Mouse (Mus musculus) adrenal gland, postnatal 36 days (tissue): ENCODE results near the gene Ccdc71. TPM values are rescaled to one million over a fixed set of nuclear protein-coding genes. Genes with fewer than 3 reads are reported as not detected.

Experiments used
- DNase-seq, 2 experiments: peaks; one replicate each; pipeline ENCODE4 v3.0.0; 2021; ENCODE audit warnings: mixed read lengths in 1 of 2
- total RNA-seq, 2 experiments: library from RNA; stranded (reverse); gene quantifications; 2 replicates each; pipeline ENCODE4 v1.2.3; 2021

Ccdc71 gene
- total RNA-seq, 2 experiments from 2014 or later, result 37.1 to 48.1 TPM

DNA sequence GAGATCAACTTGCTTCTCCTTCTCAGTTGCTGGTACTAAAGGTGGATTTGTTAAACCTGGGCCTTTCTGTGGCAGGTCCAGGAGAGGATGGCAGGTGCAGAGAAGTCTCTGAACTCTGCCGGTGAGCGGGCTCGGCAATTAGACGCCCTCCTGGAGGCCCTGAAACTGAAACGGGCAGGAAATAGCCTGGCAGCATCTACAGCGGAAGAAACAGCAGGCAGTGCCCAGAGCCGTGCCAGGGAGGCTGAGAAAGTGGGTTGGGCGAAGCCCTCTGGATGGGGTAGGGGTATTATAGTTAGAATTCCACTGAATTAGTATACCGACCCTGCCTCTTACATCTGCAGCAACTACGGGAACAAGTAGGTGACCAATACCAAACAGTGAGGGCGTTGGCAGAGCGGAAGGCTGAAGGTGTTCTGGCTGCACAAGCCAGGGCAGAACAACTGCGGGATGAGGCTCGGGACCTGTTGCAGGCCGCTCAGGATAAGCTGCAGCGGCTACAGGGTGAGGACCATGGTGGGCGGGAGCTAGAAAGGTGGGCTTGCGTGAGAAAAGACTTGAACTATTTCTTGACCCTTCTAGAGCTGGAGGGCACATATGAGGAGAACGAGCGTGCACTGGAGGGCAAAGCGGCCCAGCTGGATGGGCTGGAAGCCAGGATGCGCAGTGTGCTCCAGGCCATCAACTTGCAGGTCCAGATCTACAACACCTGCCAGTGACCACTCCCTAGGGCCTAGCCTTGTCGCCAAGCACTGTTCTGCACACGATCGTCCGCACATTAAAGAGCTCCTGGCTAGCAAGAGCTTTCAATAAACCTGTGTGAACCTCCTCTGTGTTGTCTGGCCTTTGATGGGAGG, 29.6 kb downstream of the Ccdc71 start:
- no peak for DNase-seq

- DNase-seq, result peak; percentile 97 to 98
These were observed 30.4 kb downstream of the Ccdc71 start, which contains the start of gene Usp19 for GRCm38 (mm10) chr9:108490559-108491285. Gene Usp19, plus strand, starts transcription at chr9:108490602.

- DNase-seq, result no peak
These were observed 30.9 kb downstream of the Ccdc71 start for GRCm38 (mm10) chr9:108491286-108491580.

DNA sequence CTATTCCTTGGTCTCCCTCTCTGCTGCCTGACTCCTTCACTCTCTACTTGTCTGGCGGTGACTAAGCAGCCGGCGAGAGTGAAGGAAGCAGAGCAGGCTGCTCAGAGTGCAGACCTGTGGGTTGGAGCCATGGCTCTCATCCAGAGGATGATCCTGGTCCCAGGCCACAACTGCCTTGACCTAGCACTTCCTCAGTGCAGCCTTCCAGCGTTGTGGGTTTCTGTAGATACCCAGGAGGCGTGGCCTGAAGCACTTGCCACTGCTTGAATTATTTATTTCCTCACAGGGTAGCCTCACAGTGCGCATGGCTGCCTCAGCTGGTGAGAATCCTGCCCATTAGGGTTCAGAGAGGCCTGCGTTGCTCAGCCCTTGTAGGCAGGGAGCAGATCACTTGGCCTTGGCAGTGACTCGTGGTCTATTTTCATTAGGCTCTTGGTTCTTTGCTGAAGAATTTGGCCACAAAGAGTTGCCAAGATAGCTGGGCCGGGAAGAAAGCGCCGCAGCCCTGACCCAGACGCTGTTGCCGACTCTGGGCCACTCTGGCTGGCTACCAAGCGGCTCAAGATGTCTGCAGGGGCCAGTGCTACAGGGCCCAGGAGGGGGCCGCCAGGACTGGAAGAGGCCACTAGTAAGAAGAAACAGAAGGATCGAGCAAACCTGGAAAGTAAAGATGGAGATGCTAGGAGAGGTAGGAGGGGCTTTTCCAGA, 31.9 kb downstream of the Ccdc71 start:
- DNase-seq, result peak; percentile 87 to 91

DNA sequence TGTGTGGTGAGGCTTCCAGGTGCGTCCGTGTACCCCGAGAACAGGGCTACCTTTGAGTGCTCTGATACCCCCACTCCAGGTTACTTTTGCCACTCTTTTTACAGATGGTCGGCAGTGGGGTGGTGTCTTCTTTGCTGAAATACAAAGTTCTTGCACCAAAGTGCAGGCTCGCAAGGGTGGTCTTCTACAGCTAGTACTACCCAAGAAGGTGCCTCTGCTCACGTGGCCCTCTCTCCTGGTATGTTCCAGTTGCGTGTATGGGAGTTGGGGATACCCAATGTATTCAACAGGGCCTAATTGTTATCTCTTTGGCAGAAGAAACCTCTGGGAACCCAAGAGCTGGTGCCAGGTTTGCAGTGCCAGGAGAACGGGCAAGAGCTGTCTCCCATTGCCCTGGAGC, 32.9 kb downstream of the Ccdc71 start:
- no peak for DNase-seq

GRCm38 (mm10) chr9:108494146-108494825, 34.0 kb downstream of the Ccdc71 start:
- no peak for DNase-seq

DNA sequence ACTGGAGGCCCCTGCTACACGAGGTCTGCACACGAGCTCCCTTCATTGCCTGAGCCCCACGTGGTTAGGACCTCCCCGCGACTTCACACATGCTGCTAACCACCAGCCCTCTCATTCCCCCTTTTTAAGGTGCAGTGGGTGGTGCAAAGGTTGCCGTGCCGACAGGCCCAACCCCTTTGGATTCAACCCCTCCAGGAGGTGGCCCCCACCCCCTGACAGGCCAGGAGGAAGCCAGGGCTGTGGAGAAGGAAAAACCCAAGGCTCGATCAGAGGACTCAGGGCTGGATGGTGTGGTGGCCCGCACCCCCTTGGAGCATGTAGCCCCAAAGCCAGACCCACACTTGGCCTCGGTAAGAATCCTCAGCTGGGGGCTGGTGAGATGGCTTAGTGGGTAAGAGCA, 34.6 kb downstream of the Ccdc71 start:
- DNase-seq, result no peak

DNA sequence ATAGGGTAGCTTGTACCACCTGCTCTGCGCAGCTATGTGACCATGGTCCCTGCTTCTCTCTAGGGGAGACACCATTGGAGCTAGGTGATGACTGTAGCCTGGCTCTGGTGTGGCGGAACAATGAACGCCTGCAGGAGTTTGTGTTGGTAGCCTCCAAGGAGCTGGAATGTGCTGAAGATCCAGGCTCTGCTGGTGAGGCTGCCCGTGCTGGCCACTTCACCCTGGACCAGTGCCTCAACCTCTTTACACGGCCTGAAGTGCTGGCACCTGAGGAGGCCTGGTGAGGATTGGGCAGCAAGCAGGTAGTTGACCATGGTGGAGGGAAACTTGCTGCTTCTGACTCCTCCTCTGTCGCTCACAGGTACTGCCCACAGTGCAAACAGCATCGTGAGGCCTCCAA, 38.9 kb downstream of the Ccdc71 start:
- DNase-seq, result no peak

- DNase-seq, result no peak
These were observed 39.6 kb downstream of the Ccdc71 start for GRCm38 (mm10) chr9:108499943-108500342.

DNA sequence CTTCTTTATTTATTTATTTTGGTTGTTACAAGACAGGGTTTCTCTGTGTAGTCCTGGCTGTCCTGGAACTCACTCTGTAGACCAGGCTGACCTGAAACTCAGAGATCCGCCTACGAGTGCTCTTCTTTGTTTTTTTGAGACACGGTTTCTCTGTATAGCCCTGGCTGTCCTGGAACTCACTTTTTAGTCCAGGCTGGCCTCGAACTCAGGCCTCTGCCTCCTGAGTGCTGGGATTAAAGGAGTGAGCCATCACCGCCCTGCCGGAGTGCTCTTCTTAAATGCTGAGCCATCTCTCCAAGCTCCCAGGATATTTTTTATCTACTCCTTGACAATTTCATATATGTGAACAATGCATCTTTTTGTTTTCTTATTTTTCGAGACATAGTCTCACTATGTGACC, 46.6 kb downstream of the Ccdc71 start:
- DNase-seq, result no peak

DNA sequence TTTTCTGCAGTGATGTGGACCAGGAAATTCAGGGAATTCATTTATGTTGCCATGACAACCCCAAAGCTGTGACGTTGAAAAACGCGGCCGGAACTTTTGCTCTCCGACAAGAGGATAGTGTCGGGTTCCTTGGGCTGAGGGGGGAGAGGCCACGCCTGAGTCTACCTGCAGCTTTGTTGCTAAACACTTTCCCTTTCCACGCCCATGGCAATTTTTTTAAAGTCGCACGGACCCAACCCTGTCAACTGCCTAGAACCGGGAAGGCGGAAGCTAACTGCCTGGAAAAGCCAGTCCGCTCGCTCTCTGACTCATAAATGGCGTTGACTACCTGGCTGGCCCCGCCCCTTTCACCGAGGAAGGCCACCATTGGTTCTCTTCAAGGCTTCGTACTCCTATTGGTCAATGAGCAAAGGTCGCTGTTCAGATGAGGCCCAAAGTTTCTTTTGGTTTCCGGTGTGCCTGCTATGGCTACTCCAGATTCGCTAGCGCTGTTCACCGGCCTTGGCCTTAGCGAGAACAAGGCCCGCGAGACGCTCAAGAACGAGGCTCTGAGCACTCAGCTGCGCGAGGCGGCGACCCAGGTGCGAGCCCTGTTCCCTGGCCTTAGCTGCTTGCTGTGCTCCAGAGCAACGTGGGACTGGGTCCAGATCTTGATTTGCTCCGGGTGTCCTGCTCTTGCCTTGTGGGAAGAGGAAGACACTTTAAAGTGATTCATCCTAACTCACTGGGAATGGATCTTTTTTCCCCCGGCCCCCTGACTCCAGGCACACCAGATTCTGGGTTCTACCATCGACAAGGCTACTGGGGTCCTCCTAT, 47.5 kb downstream of the Ccdc71 start, which contains the start of gene Qars:
TSS of gene Qars (plus strand) at position 88 of the 816 bp plus-strand sequence.
- DNase-seq, result peak; percentile 94 to 95

DNA sequence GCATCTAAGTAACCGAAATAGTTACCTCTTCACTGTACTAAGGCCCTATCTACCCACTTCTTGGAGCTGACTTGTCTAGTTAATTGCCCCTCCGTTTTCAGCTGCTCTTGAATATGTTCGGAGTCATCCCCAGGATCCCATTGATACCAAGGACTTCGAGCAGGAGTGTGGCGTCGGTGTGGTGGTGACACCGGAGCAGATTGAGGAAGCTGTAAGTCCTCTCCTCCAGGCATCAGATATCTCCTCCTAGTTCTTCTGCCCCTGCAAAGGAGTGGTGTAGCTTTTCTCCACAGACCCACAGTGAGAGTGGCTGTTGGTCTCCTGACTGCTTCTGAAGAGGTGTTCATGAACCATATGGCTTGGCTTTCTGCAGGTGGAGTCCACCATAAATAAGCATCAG, 48.4 kb downstream of the Ccdc71 start:
- DNase-seq, result no peak

Other genes with a start within 250 kb of the Ccdc71 start
- gene Dag1, start 196.6 kb upstream of the Ccdc71 start, total RNA-seq, result 100 to 1,000 TPM; 142 to 144 TPM
- 10 to 100 TPM; 17.1 TPM for gene Nicn1, start 170.1 kb upstream of the Ccdc71 start, total RNA-seq
- gene Amt, start 163.7 kb upstream of the Ccdc71 start, total RNA-seq, result 1 to 10 TPM; 2.7 to 4.4 TPM
- gene Rhoa, start 154.4 kb upstream of the Ccdc71 start, total RNA-seq, result 100 to 1,000 TPM; 363 to 383 TPM
- gene Tcta, start 154.4 kb upstream of the Ccdc71 start, total RNA-seq, result 10 to 100 TPM; 38.8 to 48.3 TPM
- gene Gpx1, start 121.6 kb upstream of the Ccdc71 start, total RNA-seq, result 100 to 1,000 TPM; 538 to 748 TPM
- gene Usp4, start 112.7 kb upstream of the Ccdc71 start, total RNA-seq, result 100 to 1,000 TPM; 110 to 120 TPM
- 1 to 10 TPM in 1 of 2 experiments, under 1 TPM in 1; 0.93 to 1.3 TPM for gene 1700102P08Rik, start 67.7 kb upstream of the Ccdc71 start, total RNA-seq
- gene Ccdc36, start 32.0 kb upstream of the Ccdc71 start, total RNA-seq, result not detected
- gene BC048562, start 24.0 kb upstream of the Ccdc71 start, total RNA-seq, result not detected
- gene Klhdc8b, start 1.1 kb downstream of the Ccdc71 start, total RNA-seq, result 10 to 100 TPM; 20.1 to 21.5 TPM
- gene Lamb2, start 19.2 kb downstream of the Ccdc71 start, total RNA-seq, result 100 to 1,000 TPM; 117 to 133 TPM
- gene Usp19, start 30.1 kb downstream of the Ccdc71 start, total RNA-seq, result 100 to 1,000 TPM; 204 to 213 TPM
- 100 to 1,000 TPM; 191 to 194 TPM for gene Qars, start 47.2 kb downstream of the Ccdc71 start, total RNA-seq
- gene Qrich1, start 56.3 kb downstream of the Ccdc71 start, total RNA-seq, result 100 to 1,000 TPM; 106 to 125 TPM
- 100 to 1,000 TPM in 1 of 2 experiments, 10 to 100 TPM in 1; 76.8 to 118 TPM for gene Impdh2, start 99.8 kb downstream of the Ccdc71 start, total RNA-seq
- gene Ndufaf3, start 106.9 kb downstream of the Ccdc71 start, total RNA-seq, result 10 to 100 TPM; 63.6 to 75.4 TPM
- gene Dalrd3, start 109.4 kb downstream of the Ccdc71 start, total RNA-seq, result 10 to 100 TPM; 61.1 to 72.7 TPM
- gene Wdr6, start 118.2 kb downstream of the Ccdc71 start, total RNA-seq, result 100 to 1,000 TPM; 119 to 121 TPM
- 1 to 10 TPM; 5.6 to 6.3 TPM for gene P4htm, start 137.1 kb downstream of the Ccdc71 start, total RNA-seq
- 10 to 100 TPM; 62.2 to 65.6 TPM for gene Arih2, start 188.9 kb downstream of the Ccdc71 start, total RNA-seq
- 100 to 1,000 TPM; 112 to 140 TPM for gene Slc25a20, start 201.6 kb downstream of the Ccdc71 start, total RNA-seq
- 10 to 100 TPM; 28.9 to 34.9 TPM for gene Prkar2a, start 228.8 kb downstream of the Ccdc71 start, total RNA-seq